Mouse (Mus musculus) kidney, adult 2 months (tissue): ENCODE results near the gene Spata21.

Source experiments
- CTCF ChIP-seq: fragments of 200-500 bp; conservative IDR thresholded peaks from 2 replicates; pipeline ENCODE4 v1.5.1; 2011; ENCODE audit warnings: low read depth, mild to moderate bottlenecking, control low read depth, low read length, moderate library complexity, mixed read lengths; ENCODE audit not compliant: insufficient read depth, insufficient read length
- POLR2A ChIP-seq: fragments of 200-500 bp; IDR thresholded peaks from one replicate; pipeline ENCODE4 v1.6.1; 2011; ENCODE audit warnings: low read depth, low read length, control low read depth

GRCm38 (mm10) chr4:141108196-141108732 lies 20.1 kb downstream of the Spata21 start:
- TF ChIP-seq CTCF (no peak), POLR2A (no peak)
